12 mouse cellular contexts compared by ENCODE assay signal in the genomic region with DNA sequence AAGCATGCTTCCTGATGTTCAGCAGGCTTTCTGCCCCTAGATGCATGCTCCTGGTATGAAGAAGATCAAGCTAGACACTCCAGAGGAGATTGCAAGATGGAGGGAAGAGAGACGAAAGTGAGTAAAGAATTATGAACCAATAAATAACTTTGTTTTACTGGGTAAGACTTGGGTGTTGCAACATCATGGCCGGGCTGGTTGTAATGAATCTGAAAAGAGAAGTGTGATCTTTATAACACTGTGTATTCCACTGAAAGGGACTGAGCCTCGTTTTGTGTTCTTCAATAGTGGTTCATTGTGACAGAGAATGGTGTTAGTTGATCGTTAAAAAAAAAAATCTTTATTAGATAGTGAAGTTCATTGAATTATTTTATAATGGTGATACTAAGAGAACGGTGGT.
"Had no signal": no experiment of that assay in that cellular context is flagged by ENCODE, and none has a peak within 500 bp of the region (broad histone marks: within the 10 kb centered on the region; RNA-seq: fewer than 3 reads in every experiment).

No protein-coding gene starts in this region.

- DNase-seq: retina, postnatal 1 day; right cerebral cortex, adult 18-20 months; right cerebral cortex, postnatal 14 days; right cerebral cortex, postnatal 25 days; right cerebral cortex, postnatal 4 days; spleen, adult 18-20 months; thymus, adult 18-20 months; thymus, adult 2 months; thymus, postnatal 14 days; thymus, postnatal 25 days; thymus, postnatal 36 days; thymus, postnatal 4 days had no signal
